Mouse (Mus musculus): ENCODE data around the gene Elovl6. TPM values are rescaled to one million over a fixed set of nuclear protein-coding genes. Genes with fewer than 3 reads are reported as not detected.
A peak's percentile ranks its signal among the peaks of the same experiment; 100 is the strongest.

Elovl6 gene
- polyA plus RNA-seq (2014; fragmentation: Nextera tagmentation; extraction: Ambion mirVana): 26.6 and 28.3 TPM in 2 replicates

GRCm38 (mm10) chr3:129532180-129532864, at the start of gene Elovl6:
TSS of gene Elovl6 (plus strand) at chr3:129532355.
- no peaks in the 10 kb centered on the region for H3K9me3 ChIP-seq (ENCODE audit: control insufficient read depth, low read length)
- no peaks in the 10 kb centered on the region for H3K36me3 ChIP-seq (ENCODE audit: control insufficient read depth, insufficient read depth, low read length)
- peaks cover 22% of the 10 kb centered on the region for H3K4me1 ChIP-seq (replicated peaks; ENCODE audit: control insufficient read depth, insufficient read depth, low read length)
- H3K27ac ChIP-seq (ENCODE audit: low read depth, low read length): peak within 1 kb of the TSS; percentile 94
- H3K9ac ChIP-seq (ENCODE audit: low read depth, low read length): peak within 1 kb of the TSS; percentile 98
- ATAC-seq (replicated peaks; ENCODE audit: low FRiP score) (peak; percentile 24), DNase-seq (ENCODE audit: low spot score) (peak; percentile 82)
- peak within 1 kb of the TSS; percentile 85 for H3K4me2 ChIP-seq
- no peaks in the 10 kb centered on the region for H3K27me3 ChIP-seq (replicated peaks; ENCODE audit: control insufficient read depth, insufficient read depth, low read length)
- H3K4me3 ChIP-seq (ENCODE audit: low read depth, low read length): peak within 1 kb of the TSS; percentile 84
- under 1% methylated on average over 34 of the region's 35 CpGs for WGBS

GRCm38 (mm10) chr3:129488774-129489173, 43.4 kb upstream of the Elovl6 start:
- Histone ChIP-seq H3K4me3 (ENCODE audit: low read depth, low read length) (no peak overlapping the region), H3K4me2 (no peak overlapping the region), H3K9me3 (ENCODE audit: control insufficient read depth, low read length) (no peaks in the 10 kb centered on the region), H3K27me3 (replicated peaks; ENCODE audit: control insufficient read depth, insufficient read depth, low read length) (no peaks in the 10 kb centered on the region), H3K4me1 (replicated peaks; ENCODE audit: control insufficient read depth, insufficient read depth, low read length) (no peaks in the 10 kb centered on the region), H3K27ac (ENCODE audit: low read depth, low read length) (no peak overlapping the region), H3K9ac (ENCODE audit: low read depth, low read length) (no peak overlapping the region), H3K36me3 (ENCODE audit: control insufficient read depth, insufficient read depth, low read length) (no peaks in the 10 kb centered on the region)
- no peak for ATAC-seq (replicated peaks; ENCODE audit: low FRiP score)
- DNase-seq (ENCODE audit: low spot score): no peak
- 80% methylated on average over 4 of the region's 4 CpGs for WGBS

GRCm38 (mm10) chr3:129494123-129494522, 38.0 kb upstream of the Elovl6 start:
- H3K4me2 ChIP-seq: no peak overlapping the region
- no peak overlapping the region for H3K27ac ChIP-seq (ENCODE audit: low read depth, low read length)
- DNase-seq (ENCODE audit: low spot score) (no peak), ATAC-seq (replicated peaks; ENCODE audit: low FRiP score) (no peak)
- H3K9ac ChIP-seq (ENCODE audit: low read depth, low read length): no peak overlapping the region
- no peaks in the 10 kb centered on the region for H3K27me3 ChIP-seq (replicated peaks; ENCODE audit: control insufficient read depth, insufficient read depth, low read length)
- no peaks in the 10 kb centered on the region for H3K9me3 ChIP-seq (ENCODE audit: control insufficient read depth, low read length)
- no peaks in the 10 kb centered on the region for H3K4me1 ChIP-seq (replicated peaks; ENCODE audit: control insufficient read depth, insufficient read depth, low read length)
- H3K36me3 ChIP-seq (ENCODE audit: control insufficient read depth, insufficient read depth, low read length): no peaks in the 10 kb centered on the region
- WGBS: 66% methylated on average over 10 of the region's 10 CpGs
- no peak overlapping the region for H3K4me3 ChIP-seq (ENCODE audit: low read depth, low read length)

- no peak overlapping the region for H3K9ac ChIP-seq (ENCODE audit: low read depth, low read length)
- no peaks in the 10 kb centered on the region for H3K4me1 ChIP-seq (replicated peaks; ENCODE audit: control insufficient read depth, insufficient read depth, low read length)
- no peak overlapping the region for H3K4me2 ChIP-seq
- H3K9me3 ChIP-seq (ENCODE audit: control insufficient read depth, low read length): no peaks in the 10 kb centered on the region
- H3K4me3 ChIP-seq (ENCODE audit: low read depth, low read length): no peak overlapping the region
- no peaks in the 10 kb centered on the region for H3K36me3 ChIP-seq (ENCODE audit: control insufficient read depth, insufficient read depth, low read length)
- ATAC-seq (replicated peaks; ENCODE audit: low FRiP score) (no peak), DNase-seq (ENCODE audit: low spot score) (no peak)
- no peak overlapping the region for H3K27ac ChIP-seq (ENCODE audit: low read depth, low read length)
- H3K27me3 ChIP-seq (replicated peaks; ENCODE audit: control insufficient read depth, insufficient read depth, low read length): no peaks in the 10 kb centered on the region
- 81% methylated on average over 4 of the region's 4 CpGs for WGBS
These were observed 37.4 kb upstream of the Elovl6 start for GRCm38 (mm10) chr3:129494731-129495130.

- H3K4me2 ChIP-seq: no peak overlapping the region
- no peak overlapping the region for H3K9ac ChIP-seq (ENCODE audit: low read depth, low read length)
- no peak overlapping the region for H3K4me3 ChIP-seq (ENCODE audit: low read depth, low read length)
- 82% methylated on average over 7 of the region's 7 CpGs for WGBS
- DNase-seq (ENCODE audit: low spot score) (no peak), ATAC-seq (replicated peaks; ENCODE audit: low FRiP score) (no peak)
- no peak overlapping the region for H3K27ac ChIP-seq (ENCODE audit: low read depth, low read length)
- H3K27me3 ChIP-seq (replicated peaks; ENCODE audit: control insufficient read depth, insufficient read depth, low read length): no peaks in the 10 kb centered on the region
- H3K36me3 ChIP-seq (ENCODE audit: control insufficient read depth, insufficient read depth, low read length): no peaks in the 10 kb centered on the region
- H3K4me1 ChIP-seq (replicated peaks; ENCODE audit: control insufficient read depth, insufficient read depth, low read length): no peaks in the 10 kb centered on the region
- H3K9me3 ChIP-seq (ENCODE audit: control insufficient read depth, low read length): no peaks in the 10 kb centered on the region
These were observed 28.4 kb upstream of the Elovl6 start for GRCm38 (mm10) chr3:129503781-129504180.

- no peak overlapping the region for H3K27ac ChIP-seq (ENCODE audit: low read depth, low read length)
- H3K27me3 ChIP-seq (replicated peaks; ENCODE audit: control insufficient read depth, insufficient read depth, low read length): no peaks in the 10 kb centered on the region
- no peak overlapping the region for H3K9ac ChIP-seq (ENCODE audit: low read depth, low read length)
- DNase-seq (ENCODE audit: low spot score): no peak
- no peaks in the 10 kb centered on the region for H3K9me3 ChIP-seq (ENCODE audit: control insufficient read depth, low read length)
- no peak overlapping the region for H3K4me3 ChIP-seq (ENCODE audit: low read depth, low read length)
- H3K4me2 ChIP-seq: no peak overlapping the region
- no peaks in the 10 kb centered on the region for H3K36me3 ChIP-seq (ENCODE audit: control insufficient read depth, insufficient read depth, low read length)
- WGBS: 69% methylated on average over 6 of the region's 6 CpGs
- H3K4me1 ChIP-seq (replicated peaks; ENCODE audit: control insufficient read depth, insufficient read depth, low read length): no peaks in the 10 kb centered on the region
- ATAC-seq (replicated peaks; ENCODE audit: low FRiP score): no peak
These were observed 27.2 kb upstream of the Elovl6 start for GRCm38 (mm10) chr3:129504928-129505327.

- ATAC-seq (replicated peaks; ENCODE audit: low FRiP score): no peak
- Histone ChIP-seq H3K4me1 (replicated peaks; ENCODE audit: control insufficient read depth, insufficient read depth, low read length) (no peaks in the 10 kb centered on the region), H3K4me3 (ENCODE audit: low read depth, low read length) (no peak overlapping the region), H3K9me3 (ENCODE audit: control insufficient read depth, low read length) (no peaks in the 10 kb centered on the region), H3K27me3 (replicated peaks; ENCODE audit: control insufficient read depth, insufficient read depth, low read length) (no peaks in the 10 kb centered on the region), H3K27ac (ENCODE audit: low read depth, low read length) (no peak overlapping the region), H3K9ac (ENCODE audit: low read depth, low read length) (no peak overlapping the region), H3K4me2 (no peak overlapping the region), H3K36me3 (ENCODE audit: control insufficient read depth, insufficient read depth, low read length) (no peaks in the 10 kb centered on the region)
- 92% methylated on average over 1 of the region's 1 CpGs for WGBS
- no peak for DNase-seq (ENCODE audit: low spot score)
These were observed 24.4 kb upstream of the Elovl6 start for GRCm38 (mm10) chr3:129507736-129508135.

GRCm38 (mm10) chr3:129508571-129508970, 23.6 kb upstream of the Elovl6 start:
- H3K36me3 ChIP-seq (ENCODE audit: control insufficient read depth, insufficient read depth, low read length): no peaks in the 10 kb centered on the region
- H3K9me3 ChIP-seq (ENCODE audit: control insufficient read depth, low read length): no peaks in the 10 kb centered on the region
- no peak overlapping the region for H3K27ac ChIP-seq (ENCODE audit: low read depth, low read length)
- no peak overlapping the region for H3K4me2 ChIP-seq
- H3K4me1 ChIP-seq (replicated peaks; ENCODE audit: control insufficient read depth, insufficient read depth, low read length): no peaks in the 10 kb centered on the region
- H3K9ac ChIP-seq (ENCODE audit: low read depth, low read length): no peak overlapping the region
- no peak overlapping the region for H3K4me3 ChIP-seq (ENCODE audit: low read depth, low read length)
- H3K27me3 ChIP-seq (replicated peaks; ENCODE audit: control insufficient read depth, insufficient read depth, low read length): no peaks in the 10 kb centered on the region
- DNase-seq (ENCODE audit: low spot score) (no peak), ATAC-seq (replicated peaks; ENCODE audit: low FRiP score) (no peak)

GRCm38 (mm10) chr3:129509725-129510124, 22.4 kb upstream of the Elovl6 start:
- DNase-seq (ENCODE audit: low spot score) (no peak), ATAC-seq (replicated peaks; ENCODE audit: low FRiP score) (no peak)
- no peaks in the 10 kb centered on the region for H3K9me3 ChIP-seq (ENCODE audit: control insufficient read depth, low read length)
- H3K4me2 ChIP-seq: no peak overlapping the region
- no peaks in the 10 kb centered on the region for H3K36me3 ChIP-seq (ENCODE audit: control insufficient read depth, insufficient read depth, low read length)
- H3K27me3 ChIP-seq (replicated peaks; ENCODE audit: control insufficient read depth, insufficient read depth, low read length): no peaks in the 10 kb centered on the region
- no peak overlapping the region for H3K9ac ChIP-seq (ENCODE audit: low read depth, low read length)
- no peaks in the 10 kb centered on the region for H3K4me1 ChIP-seq (replicated peaks; ENCODE audit: control insufficient read depth, insufficient read depth, low read length)
- WGBS: 81% methylated on average over 10 of the region's 10 CpGs
- no peak overlapping the region for H3K27ac ChIP-seq (ENCODE audit: low read depth, low read length)
- H3K4me3 ChIP-seq (ENCODE audit: low read depth, low read length): no peak overlapping the region
